Mouse (Mus musculus): ENCODE measurements around the gene Dohh. TPM values are rescaled to one million over a fixed set of nuclear protein-coding genes. Genes with fewer than 3 reads are reported as not detected.

The Dohh gene
- polyA plus RNA-seq, 1 experiment from 2014 or later = 42.1 TPM

DNA sequence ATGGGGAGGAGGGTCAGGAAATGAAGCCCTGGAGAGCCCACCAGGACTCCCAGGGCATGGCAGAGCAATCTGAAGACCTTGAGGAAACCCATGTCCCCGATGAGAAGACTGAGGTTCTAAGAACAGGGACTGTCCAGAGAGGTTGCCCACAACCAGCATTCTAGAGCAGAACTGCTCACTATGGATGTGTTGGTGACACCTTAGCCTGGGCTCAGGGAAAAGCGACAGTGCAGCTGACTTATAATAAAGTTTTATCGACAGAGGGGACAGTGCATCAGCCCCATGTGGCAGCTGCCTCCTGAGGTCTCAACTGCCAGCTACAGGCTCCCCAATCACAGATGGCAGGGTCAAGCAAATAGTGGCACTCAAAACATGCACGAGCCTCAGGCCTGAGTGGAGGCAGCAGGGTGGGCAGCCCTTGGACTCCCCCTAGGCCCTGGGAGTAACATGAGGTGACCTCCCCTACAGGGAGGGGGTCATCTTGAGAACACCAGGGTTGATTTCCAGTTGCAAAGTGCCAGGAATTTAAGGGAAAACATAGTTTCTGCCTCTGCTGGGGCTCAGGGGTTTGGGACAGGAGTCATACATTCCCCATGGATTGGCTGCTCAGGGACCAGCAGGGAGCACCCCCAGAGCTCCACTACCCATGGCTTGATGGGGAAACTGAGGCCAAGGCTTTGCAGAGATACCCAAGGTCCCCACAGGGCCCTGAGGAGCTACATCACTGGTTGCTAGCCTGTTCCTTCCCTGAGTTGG is 37.0 kb downstream of the Dohh start:
- no peak overlapping the region for H3K4me2 ChIP-seq (ENCODE audit: low read depth, low read length)
- H3K4me1 ChIP-seq (ENCODE audit: insufficient read depth) = peaks cover 32% of the 10 kb centered on the region
- no peaks in the 10 kb centered on the region for H3K9me3 ChIP-seq (ENCODE audit: low read length)
- H3K4me3 ChIP-seq (ENCODE audit: low read depth, low read length) = no peak overlapping the region
- H3K9ac ChIP-seq (replicated peaks) = no peak overlapping the region
- ATAC-seq = no peak
- H3K27ac ChIP-seq (ENCODE audit: low read depth) = no peak overlapping the region
- peaks cover 10% of the 10 kb centered on the region; the same call in 1 of the 2 replicates for H3K27me3 ChIP-seq (ENCODE audit: insufficient read depth, low read length)
- DNase-seq = no peak
- 0 out of 2 replicates have a peak, but pooled peaks cover 2% of the 10 kb centered on the region for H3K36me3 ChIP-seq (replicated peaks; ENCODE audit: insufficient read depth, low read length)
- TF ChIP-seq EP300 (IDR thresholded peaks at IDR 0.05; ENCODE audit: low read depth) = no peak
- no peak for TF ChIP-seq CTCF (IDR thresholded peaks at IDR 0.05; ENCODE audit: low read depth)
- WGBS (ENCODE audit: insufficient replicate concordance) = 60% methylated on average over 4 of the region's 4 CpGs

DNA sequence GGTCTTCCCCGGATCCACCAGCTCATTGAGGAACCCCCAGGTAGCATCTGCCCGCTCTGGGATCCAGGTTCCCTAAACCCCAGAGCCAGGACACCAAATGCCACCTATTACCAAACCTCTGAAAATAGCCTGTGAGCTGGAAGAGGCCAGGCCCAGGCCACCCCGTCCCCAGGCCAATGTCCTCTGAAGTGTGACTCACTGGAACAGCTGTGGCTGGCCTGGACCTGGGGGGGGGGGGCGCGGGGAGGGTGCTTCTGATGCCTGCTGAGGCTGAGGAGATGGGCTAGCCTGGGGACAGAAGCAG is 37.5 kb downstream of the Dohh start:
- H3K4me3 ChIP-seq (ENCODE audit: low read depth, low read length) = no peak overlapping the region
- ATAC-seq (peak; percentile 71), DNase-seq (peak; percentile 35)
- peaks cover 32% of the 10 kb centered on the region for H3K4me1 ChIP-seq (ENCODE audit: insufficient read depth)
- 0 out of 2 replicates have a peak, but pooled peaks cover 2% of the 10 kb centered on the region for H3K36me3 ChIP-seq (replicated peaks; ENCODE audit: insufficient read depth, low read length)
- WGBS (ENCODE audit: insufficient replicate concordance) = 81% methylated on average over 5 of the region's 5 CpGs
- H3K27ac ChIP-seq (ENCODE audit: low read depth) = no peak overlapping the region
- no peaks in the 10 kb centered on the region for H3K9me3 ChIP-seq (ENCODE audit: low read length)
- no peak overlapping the region for H3K4me2 ChIP-seq (ENCODE audit: low read depth, low read length)
- peaks cover 15% of the 10 kb centered on the region for H3K27me3 ChIP-seq (ENCODE audit: insufficient read depth, low read length)
- no peak overlapping the region; the same call in 1 of the 2 replicates for H3K9ac ChIP-seq (replicated peaks)
- TF ChIP-seq CTCF (IDR thresholded peaks at IDR 0.05; ENCODE audit: low read depth) = no peak
- no peak for TF ChIP-seq EP300 (IDR thresholded peaks at IDR 0.05; ENCODE audit: low read depth)

- H3K9me3 ChIP-seq (ENCODE audit: low read length) = no peaks in the 10 kb centered on the region
- peaks cover 19% of the 10 kb centered on the region for H3K27me3 ChIP-seq (ENCODE audit: insufficient read depth, low read length)
- peaks cover 30% of the 10 kb centered on the region for H3K4me1 ChIP-seq (ENCODE audit: insufficient read depth)
Measured at GRCm38 (mm10) chr10:81422191-81422590, 38.0 kb downstream of the Dohh start.

GRCm38 (mm10) chr10:81422661-81423217 is 38.5 kb downstream of the Dohh start:
- ATAC-seq (no peak), DNase-seq (no peak)
- Histone ChIP-seq H3K4me3 (ENCODE audit: low read depth, low read length) (no peak overlapping the region), H3K27ac (ENCODE audit: low read depth) (peak overlapping the region; percentile 29; the same call in 1 of the 2 replicates), H3K9ac (replicated peaks) (no peak overlapping the region), H3K4me1 (ENCODE audit: insufficient read depth) (peaks cover 29% of the 10 kb centered on the region), H3K9me3 (ENCODE audit: low read length) (no peaks in the 10 kb centered on the region), H3K27me3 (ENCODE audit: insufficient read depth, low read length) (peaks cover 24% of the 10 kb centered on the region), H3K36me3 (replicated peaks; ENCODE audit: insufficient read depth, low read length) (0 out of 2 replicates have a peak, but pooled peaks cover 2% of the 10 kb centered on the region), H3K4me2 (ENCODE audit: low read depth, low read length) (no peak overlapping the region)
- WGBS (ENCODE audit: insufficient replicate concordance) = 74% methylated on average over 3 of the region's 3 CpGs
- TF ChIP-seq EP300 (IDR thresholded peaks at IDR 0.05; ENCODE audit: low read depth) (no peak), CTCF (IDR thresholded peaks at IDR 0.05; ENCODE audit: low read depth) (no peak)

More at GRCm38 (mm10) chr10:81422191-81422590, 38.0 kb downstream of the Dohh start:
- Histone ChIP-seq H3K4me2 (ENCODE audit: low read depth, low read length) (no peak overlapping the region), H3K36me3 (replicated peaks; ENCODE audit: insufficient read depth, low read length) (0 out of 2 replicates have a peak, but pooled peaks cover 2% of the 10 kb centered on the region), H3K4me3 (ENCODE audit: low read depth, low read length) (no peak overlapping the region), H3K9ac (replicated peaks) (no peak overlapping the region; the same call in 1 of the 2 replicates), H3K27ac (ENCODE audit: low read depth) (peak overlapping the region; percentile 29; the same call in 1 of the 2 replicates)
- DNase-seq = peak; percentile 48
- peak; percentile 81 for ATAC-seq
- 68% methylated on average over 6 of the region's 6 CpGs for WGBS (ENCODE audit: insufficient replicate concordance)
- TF ChIP-seq CTCF (IDR thresholded peaks at IDR 0.05; ENCODE audit: low read depth) (no peak), EP300 (IDR thresholded peaks at IDR 0.05; ENCODE audit: low read depth) (no peak)

GRCm38 (mm10) chr10:81423476-81424245 is 39.4 kb downstream of the Dohh start:
- no peak for ATAC-seq
- Histone ChIP-seq H3K4me1 (ENCODE audit: insufficient read depth) (peaks cover 26% of the 10 kb centered on the region), H3K27me3 (ENCODE audit: insufficient read depth, low read length) (peaks cover 25% of the 10 kb centered on the region), H3K4me2 (ENCODE audit: low read depth, low read length) (no peak overlapping the region), H3K4me3 (ENCODE audit: low read depth, low read length) (no peak overlapping the region), H3K27ac (ENCODE audit: low read depth) (no peak overlapping the region), H3K36me3 (replicated peaks; ENCODE audit: insufficient read depth, low read length) (0 out of 2 replicates have a peak, but pooled peaks cover 2% of the 10 kb centered on the region), H3K9ac (replicated peaks) (no peak overlapping the region), H3K9me3 (ENCODE audit: low read length) (no peaks in the 10 kb centered on the region)
- no peak for DNase-seq
- TF ChIP-seq CTCF (IDR thresholded peaks at IDR 0.05; ENCODE audit: low read depth) = no peak
- 58% methylated on average over 4 of the region's 4 CpGs for WGBS (ENCODE audit: insufficient replicate concordance)

Measured in liver, postnatal 0 days (tissue).